8 mouse cellular contexts compared by ENCODE assay signal in the genomic region with DNA sequence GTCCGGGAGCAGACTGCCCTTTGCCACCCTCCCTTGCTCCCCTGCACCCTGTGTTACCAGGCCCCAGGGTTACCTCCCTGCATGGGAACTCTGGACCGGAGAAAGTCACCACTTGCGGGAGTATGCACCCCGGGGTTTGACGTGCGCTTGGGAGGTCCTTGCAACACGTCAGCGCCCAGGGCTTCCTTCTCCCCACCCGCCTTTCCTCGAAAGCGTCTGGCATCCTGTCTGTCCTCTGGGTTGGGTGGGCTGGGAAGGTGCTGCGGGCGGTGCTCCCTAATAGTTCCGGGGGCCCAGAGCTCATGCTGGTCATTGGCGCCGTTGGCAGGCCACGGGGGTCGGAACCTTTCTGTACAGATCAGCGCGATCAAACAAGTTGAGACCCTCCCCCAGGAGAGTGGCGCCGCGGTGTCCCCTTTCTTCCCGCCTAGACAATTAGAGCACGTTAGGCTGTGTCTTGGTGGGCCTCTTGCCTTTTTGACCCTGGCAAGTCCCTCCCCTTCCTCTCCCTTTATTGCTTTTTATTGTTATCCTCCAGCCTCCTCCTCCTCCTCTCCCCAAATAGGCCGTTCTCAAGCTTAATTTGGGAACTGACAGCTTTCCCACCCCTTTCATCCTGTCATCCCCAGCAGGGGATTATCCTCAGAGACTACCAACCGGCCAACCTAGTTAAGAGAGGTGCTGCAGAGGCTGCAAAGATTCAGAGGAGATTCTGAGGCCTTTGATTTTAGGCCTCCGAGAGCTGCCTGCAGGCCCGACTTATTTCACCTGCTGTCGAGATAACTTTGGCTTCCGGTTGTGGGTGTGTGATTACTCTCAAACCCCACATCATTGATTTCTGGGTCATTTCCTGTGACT. TPM values are rescaled to one million over a fixed set of nuclear protein-coding genes. Genes with fewer than 3 reads are reported as not detected.
DNase-seq lines count a peak whose midpoint lies in the region; ATAC-seq lines count a peak whose summit lies in the region.

No protein-coding gene starts in this region.

- H3K27me3 ChIP-seq in embryonic facial prominence, embryonic 11.5 days (ENCODE audit: control insufficient read depth, insufficient read depth, low read length) = no peaks in the 10 kb centered on the region
- peaks cover 26% of the 10 kb centered on the region for H3K27me3 ChIP-seq in hindbrain, embryonic 14.5 days (ENCODE audit: control insufficient read depth, insufficient read depth, low read length)
- peaks cover 57% of the 10 kb centered on the region for H3K27me3 ChIP-seq in liver, embryonic 13.5 days

- peak; percentile 58 to 60 for DNase-seq in B cell, adult 2 months
- DNase-seq in Muller cell, postnatal 12 days (ENCODE audit: inconsistent ontology term) = peak; percentile 54
- peak; percentile 54 for DNase-seq in embryonic facial prominence, embryonic 11.5 days (ENCODE audit: low spot score)
- no peak for DNase-seq in hindbrain, embryonic 14.5 days (ENCODE audit: low spot score)
- DNase-seq in liver, embryonic 13.5 days = no peak
- peak; percentile 46 to 53 for DNase-seq in natural killer cell, adult 2 months (ENCODE audit: low spot score in 2 of 2)
- no peak for DNase-seq in ovary, postnatal 14 days (ENCODE audit: low spot score)
- no peak for DNase-seq in layer of hippocampus, adult 11-12 months (ENCODE audit: low spot score)

- 2% methylated on average over 31 of the region's 31 CpGs for WGBS in embryonic facial prominence, embryonic 11.5 days
- 4% methylated on average over 30 of the region's 31 CpGs for WGBS in hindbrain, embryonic 14.5 days
- 4% methylated on average over 31 of the region's 31 CpGs for WGBS in liver, embryonic 13.5 days (ENCODE audit: insufficient replicate concordance)

- peak overlapping the region; percentile 61 for H3K4me3 ChIP-seq in embryonic facial prominence, embryonic 11.5 days (ENCODE audit: low read depth, low read length)
- peak overlapping the region; percentile 51 for H3K4me3 ChIP-seq in hindbrain, embryonic 14.5 days (replicated peaks; ENCODE audit: low read length)
- H3K4me3 ChIP-seq in liver, embryonic 13.5 days (replicated peaks) = peak overlapping the region; percentile 66

- H3K4me2 ChIP-seq in embryonic facial prominence, embryonic 11.5 days (ENCODE audit: low read depth, low read length) = peak overlapping the region; percentile 97
- H3K4me2 ChIP-seq in hindbrain, embryonic 14.5 days (replicated peaks) = peak overlapping the region; percentile 84
- H3K4me2 ChIP-seq in liver, embryonic 13.5 days = peak overlapping the region; percentile 83

- H3K9ac ChIP-seq in embryonic facial prominence, embryonic 11.5 days (replicated peaks; ENCODE audit: low read length) = peak overlapping the region; percentile 55
- H3K9ac ChIP-seq in hindbrain, embryonic 14.5 days = peak overlapping the region; percentile 55
- H3K9ac ChIP-seq in liver, embryonic 13.5 days = peak overlapping the region; percentile 63

- H3K27ac ChIP-seq in embryonic facial prominence, embryonic 11.5 days (replicated peaks; ENCODE audit: low read depth, low read length) = no peak overlapping the region
- H3K27ac ChIP-seq in hindbrain, embryonic 14.5 days = no peak overlapping the region
- H3K27ac ChIP-seq in liver, embryonic 13.5 days = no peak overlapping the region

- H3K36me3 ChIP-seq in embryonic facial prominence, embryonic 11.5 days (replicated peaks; ENCODE audit: control insufficient read depth, insufficient read depth, low read depth, low read length) = no peaks in the 10 kb centered on the region
- no peaks in the 10 kb centered on the region for H3K36me3 ChIP-seq in hindbrain, embryonic 14.5 days (replicated peaks; ENCODE audit: control insufficient read depth, insufficient read depth)
- H3K36me3 ChIP-seq in liver, embryonic 13.5 days = peaks cover 3% of the 10 kb centered on the region; the same call in 1 of the 2 replicates

- no peaks in the 10 kb centered on the region for H3K9me3 ChIP-seq in embryonic facial prominence, embryonic 11.5 days (replicated peaks; ENCODE audit: control insufficient read depth, low read length)
- no peaks in the 10 kb centered on the region for H3K9me3 ChIP-seq in hindbrain, embryonic 14.5 days (ENCODE audit: control insufficient read depth, low read length)
- H3K9me3 ChIP-seq in liver, embryonic 13.5 days (replicated peaks) = no peaks in the 10 kb centered on the region

- peak; percentile 40; the same call in 1 of the 2 replicates for ATAC-seq in embryonic facial prominence, embryonic 11.5 days (replicated peaks; ENCODE audit: insufficient number of reproducible peaks, low FRiP score, low TSS enrichment, low read depth)
- peak; percentile 28; the same call in 1 of the 2 replicates for ATAC-seq in hindbrain, embryonic 14.5 days (ENCODE audit: low FRiP score)
- peak; percentile 18; the same call in 1 of the 2 replicates for ATAC-seq in liver, embryonic 13.5 days (ENCODE audit: low read depth)

- no peaks in the 10 kb centered on the region; the same call in 1 of the 2 replicates for H3K4me1 ChIP-seq in embryonic facial prominence, embryonic 11.5 days (ENCODE audit: control insufficient read depth, insufficient read depth, low read length)
- H3K4me1 ChIP-seq in hindbrain, embryonic 14.5 days (replicated peaks; ENCODE audit: control insufficient read depth, insufficient read depth, low read length) = 0 out of 2 replicates have a peak, but pooled peaks cover 8% of the 10 kb centered on the region
- peaks cover 39% of the 10 kb centered on the region for H3K4me1 ChIP-seq in liver, embryonic 13.5 days (replicated peaks)

RNA-seq across cellular contexts. Expression of a gene that starts 1.0 kb away (rescaled TPM):
- polyA plus RNA-seq in embryonic facial prominence, embryonic 11.5 days (2014; fragmentation: Nextera tagmentation; extraction: Ambion mirVana) = 4.2 and 5.1 TPM in 2 replicates
- 3.0 and 4.6 TPM in 2 replicates for polyA plus RNA-seq in hindbrain, embryonic 14.5 days (2014; fragmentation: Nextera tagmentation; extraction: Ambion mirVana)
- polyA plus RNA-seq in liver, embryonic 13.5 days (2015; fragmentation: Nextera tagmentation; extraction: Ambion mirVana) = 2.6 and 2.8 TPM in 2 replicates

RNA-seq across cellular contexts. Expression of a gene that starts 58.9 kb away (rescaled TPM):
- 507 and 549 TPM in 2 replicates for polyA plus RNA-seq in embryonic facial prominence, embryonic 11.5 days (2014; fragmentation: Nextera tagmentation; extraction: Ambion mirVana)
- polyA plus RNA-seq in hindbrain, embryonic 14.5 days (2014; fragmentation: Nextera tagmentation; extraction: Ambion mirVana) = 190 and 201 TPM in 2 replicates
- polyA plus RNA-seq in liver, embryonic 13.5 days (2015; fragmentation: Nextera tagmentation; extraction: Ambion mirVana) = 256 and 281 TPM in 2 replicates

Comparison
In these comparisons a context has a peak if more than half of its experiments do, and no peak if none do; other contexts are left out.
1. DNase-seq: peak in B cell, adult 2 months (2 of 2), Muller cell, postnatal 12 days (single experiment), embryonic facial prominence, embryonic 11.5 days (single experiment) and natural killer cell, adult 2 months (2 of 2); none in hindbrain, embryonic 14.5 days (single experiment), liver, embryonic 13.5 days (single experiment), ovary, postnatal 14 days (single experiment) and layer of hippocampus, adult 11-12 months (single experiment).
2. Peak in every context shown above with its lines, with median percentiles within 50 percentile points of each other: ATAC-seq, H3K4me2 ChIP-seq, H3K4me3 ChIP-seq and H3K9ac ChIP-seq.